Mouse (Mus musculus) heart, adult 2 months (tissue): ENCODE results near the gene Atp6v1a. TPM values are rescaled to one million over a fixed set of nuclear protein-coding genes. Genes with fewer than 3 reads are reported as not detected.

Experiments
- DNase-seq, 2 experiments: peaks; one replicate each; pipeline ENCODE4 v3.0.0; 2021
- H3K27ac ChIP-seq: fragments of 200-600 bp; 2 replicates; pipeline ENCODE4 v1.8.1; 2022
- H3K27me3 ChIP-seq: fragments of 200-500 bp; 2 replicates; pipeline ENCODE4 v1.6.1; 2012; ENCODE audit warnings: mild to moderate bottlenecking, low read length, inconsistent platforms, mixed read lengths; ENCODE audit not compliant: control insufficient read depth, insufficient read depth
- H3K36me3 ChIP-seq: fragments of 200-500 bp; 2 replicates; pipeline ENCODE4 v1.6.1; 2012; ENCODE audit warnings: low read length, inconsistent platforms; ENCODE audit not compliant: control insufficient read depth, insufficient read depth
- H3K4me1 ChIP-seq: fragments of 200-500 bp; 2 replicates; pipeline ENCODE4 v1.6.1; 2011; ENCODE audit warnings: low read length; ENCODE audit not compliant: control insufficient read depth, insufficient read depth
- H3K4me3 ChIP-seq: fragments of 200-600 bp; 2 replicates; pipeline ENCODE4 v1.8.1; 2022
- H3K79me2 ChIP-seq: fragments of 200-500 bp; replicated peaks from 2 replicates; pipeline ENCODE4 v1.6.1; 2012; ENCODE audit warnings: mild to moderate bottlenecking, inconsistent platforms, low read length, moderate library complexity, mixed read lengths; ENCODE audit not compliant: control insufficient read depth, insufficient read depth
- H3K9ac ChIP-seq: fragments of 200-500 bp; 2 replicates; pipeline ENCODE4 v1.6.1; 2012; ENCODE audit warnings: low read depth, mild to moderate bottlenecking, control low read depth, inconsistent platforms, low read length, mixed read lengths
- CTCF ChIP-seq: fragments of 200-600 bp; IDR thresholded peaks from 2 replicates; pipeline ENCODE4 v1.8.1; 2022; ENCODE audit warnings: antibody characterized with exemption, mild to moderate bottlenecking, moderate library complexity
- EP300 ChIP-seq: fragments of 200-500 bp; IDR thresholded peaks from 2 replicates; pipeline ENCODE4 v1.6.1; 2011; ENCODE audit warnings: low read depth, low read length, control low read depth; ENCODE audit not compliant: insufficient read depth
- POLR2A ChIP-seq: fragments of 200-500 bp; IDR thresholded peaks from 2 replicates; pipeline ENCODE4 v1.6.1; 2011; ENCODE audit warnings: mild to moderate bottlenecking, low read depth, low read length, control low read depth; ENCODE audit not compliant: insufficient read depth
- WGBS: fragments of 180-500 bp; shearing (Covaris S2); methylation state at CpG from one replicate; pipeline ENCODE4 v1.1.7; 2018; 5-methylcytosine and 5-hydroxymethylcytosine counted together
- intact Hi-C: fragments of 180-260 bp; cut with DNase I; formaldehyde crosslinking; loops from one replicate; pipeline ENCODE4 v1.15.1; 2025
- long read RNA-seq: library from polyadenylated mRNA; stranded (forward); transcript quantifications from one replicate; pipeline ENCODE4 v2.0.0, GENCODE M21; 2021
- polyA plus RNA-seq: library from polyadenylated mRNA; depleted of rRNA; stranded (reverse); fragments of >200 nt; gene quantifications from 2 replicates; pipeline ENCODE4 v1.2.3, GENCODE M21; 2012; rRNA removed
- total RNA-seq, 2 experiments: library from RNA; stranded (reverse); gene quantifications; 2 replicates each; pipeline ENCODE4 v1.2.3; 2021

The Atp6v1a gene
- 10 to 100 TPM; 24.2 to 25.3 TPM for total RNA-seq
- 8.3 and 19.2 TPM in 2 replicates for polyA plus RNA-seq
- long read RNA-seq, full-length matches to known transcripts: 18 of 33 reads
- long read RNA-seq, partial matches to known transcripts: 9 of 33 reads
- long read RNA-seq, other reads (novel, unspliced or antisense): 6 of 33 reads

DNA sequence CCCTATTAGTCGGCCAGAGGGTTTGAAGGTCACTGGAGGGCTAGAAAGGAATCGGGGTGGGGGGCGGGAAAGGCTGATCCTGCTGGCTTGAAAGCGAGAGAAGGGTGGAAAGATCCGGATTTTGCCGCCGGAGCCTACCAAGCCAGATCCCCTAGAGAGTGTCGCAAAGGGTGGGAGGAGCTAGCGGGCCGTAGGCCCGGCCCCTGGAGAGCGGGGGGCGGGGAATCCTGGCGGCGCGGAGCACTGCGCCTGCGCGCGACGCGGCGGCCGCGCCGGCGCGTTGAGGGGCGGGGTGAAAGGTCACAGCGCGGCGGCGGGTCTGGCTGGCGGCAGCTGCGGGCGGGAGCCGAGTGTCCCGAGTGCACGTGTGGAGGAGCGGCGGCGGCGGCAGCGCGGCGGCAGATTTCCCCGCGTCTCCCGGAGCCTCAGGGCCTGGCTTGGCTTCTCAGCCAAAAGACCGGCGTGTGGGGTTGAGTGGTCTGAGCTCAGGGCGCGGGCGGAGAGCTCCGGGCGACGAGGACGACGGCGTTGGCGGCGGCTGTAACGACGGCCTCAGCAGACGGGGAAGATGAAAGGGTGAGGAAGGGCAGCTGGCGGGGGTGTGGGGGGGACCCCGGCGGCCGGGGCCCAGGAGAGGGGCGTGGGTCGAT, at the start of gene Atp6v1a, which contains the start of gene Naa50:
Gene Atp6v1a (minus strand): TSS at position 170 of the 650 bp plus-strand sequence.
Gene Naa50 (plus strand): TSS at position 295 of the 650 bp plus-strand sequence.
- H3K9ac ChIP-seq: peak within 1 kb of the TSS; percentile 90
- H3K4me3 ChIP-seq: peak within 1 kb of the TSS; percentile 83
- intact Hi-C loops: loop anchor here (2.0 to 10.0 kb wide), 4 partner anchors 33 to 247 kb away; partner anchors contain the start of gene Usf3
- H3K36me3 ChIP-seq: peaks cover 4% of the 10 kb centered on the region
- peak; percentile 94 to 95 for DNase-seq
- WGBS: under 1% methylated on average over 71 of the region's 71 CpGs
- peak; percentile 83 for TF ChIP-seq POLR2A
- no peak for TF ChIP-seq EP300
- H3K27me3 ChIP-seq: no peaks in the 10 kb centered on the region
- H3K27ac ChIP-seq: peak within 1 kb of the TSS; percentile 98
- peaks cover 5% of the 10 kb centered on the region for H3K4me1 ChIP-seq
- H3K79me2 ChIP-seq: no peaks in the 10 kb centered on the region

DNA sequence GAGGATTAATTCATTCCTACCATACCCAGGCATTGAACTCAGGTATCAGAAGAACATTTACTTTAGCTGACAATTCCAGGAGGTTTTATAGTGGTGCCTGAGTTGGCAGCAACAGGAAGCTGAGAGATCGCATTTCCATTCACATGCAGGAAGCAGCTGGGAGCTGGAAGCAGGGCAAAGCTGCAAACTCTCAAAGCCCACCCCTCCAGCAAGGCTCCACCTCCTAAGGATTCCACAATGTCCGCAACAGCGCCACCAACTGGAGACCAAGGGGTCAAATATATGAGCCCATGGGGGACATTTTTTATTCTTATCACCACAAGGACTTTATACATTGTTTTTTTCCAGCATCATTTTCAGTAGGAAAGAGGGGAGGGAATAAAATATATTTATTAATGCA, 49.3 kb upstream of the Atp6v1a start:
- H3K27ac ChIP-seq: no peak overlapping the region
- no peak overlapping the region for H3K9ac ChIP-seq
- DNase-seq: no peak
- H3K36me3 ChIP-seq: peaks cover 4% of the 10 kb centered on the region; the same call in 1 of the 2 replicates
- peaks cover 7% of the 10 kb centered on the region; the same call in 1 of the 2 replicates for H3K79me2 ChIP-seq
- H3K4me1 ChIP-seq: peaks cover 2% of the 10 kb centered on the region; the same call in 1 of the 2 replicates
- no peaks in the 10 kb centered on the region for H3K27me3 ChIP-seq
- 70% methylated on average over 3 of the region's 3 CpGs for WGBS
- H3K4me3 ChIP-seq: no peak overlapping the region
- TF ChIP-seq POLR2A (no peak), CTCF (0 out of 2 replicates have a peak, but pooled peaks have one; percentile 8)
- intact Hi-C loops: no loop called here

DNA sequence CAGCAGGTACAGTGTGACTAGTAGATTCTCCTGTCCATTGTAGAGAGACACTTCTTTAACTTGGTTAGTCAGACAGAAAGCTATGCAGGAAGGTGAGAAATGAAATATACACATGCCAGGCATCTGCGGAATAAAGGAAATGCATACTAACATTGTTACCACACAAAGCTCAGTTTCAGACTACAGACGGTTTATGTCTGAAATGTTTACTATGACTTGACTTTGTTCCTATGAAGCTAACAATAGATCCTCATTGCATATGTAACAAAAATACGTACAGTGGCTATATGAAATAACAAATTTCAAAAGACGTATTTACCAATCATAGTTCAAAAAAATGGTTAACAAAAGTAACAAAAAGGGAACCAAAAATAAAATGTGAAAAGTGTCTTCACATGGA, 47.7 kb upstream of the Atp6v1a start:
- H3K27ac ChIP-seq: no peak overlapping the region
- H3K4me3 ChIP-seq: no peak overlapping the region
- H3K36me3 ChIP-seq: peaks cover 4% of the 10 kb centered on the region; the same call in 1 of the 2 replicates
- no peak for DNase-seq
- intact Hi-C loops: no loop called here
- H3K79me2 ChIP-seq: peaks cover 7% of the 10 kb centered on the region; the same call in 1 of the 2 replicates
- H3K4me1 ChIP-seq: no peaks in the 10 kb centered on the region
- no peaks in the 10 kb centered on the region for H3K27me3 ChIP-seq
- H3K9ac ChIP-seq: no peak overlapping the region
- TF ChIP-seq EP300 (no peak), CTCF (no peak), POLR2A (no peak)
- 90% methylated on average over 4 of the region's 4 CpGs for WGBS

DNA sequence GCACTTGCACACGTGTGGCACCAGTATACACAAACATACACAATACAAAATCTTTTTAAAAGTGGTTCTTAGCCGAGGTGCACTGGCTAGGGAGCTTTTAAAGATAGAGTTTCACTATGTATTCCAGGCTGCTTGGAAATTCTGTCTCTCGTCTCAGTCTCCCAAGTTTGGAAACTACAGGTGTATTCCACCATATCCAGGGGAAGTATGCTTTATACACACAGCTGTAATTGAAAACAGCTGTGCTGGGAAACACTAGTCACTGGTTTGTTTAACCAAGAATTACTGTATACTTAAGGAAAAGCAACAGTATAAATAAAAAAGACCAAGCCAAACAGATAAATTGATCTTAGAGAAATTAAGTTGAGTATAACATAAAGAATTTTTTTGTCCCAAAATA, 45.3 kb upstream of the Atp6v1a start:
- Histone ChIP-seq H3K79me2 (peaks cover 4% of the 10 kb centered on the region; the same call in 1 of the 2 replicates), H3K27me3 (no peaks in the 10 kb centered on the region), H3K36me3 (no peaks in the 10 kb centered on the region), H3K4me1 (no peaks in the 10 kb centered on the region), H3K9ac (no peak overlapping the region), H3K27ac (no peak overlapping the region), H3K4me3 (no peak overlapping the region)
- no peak for DNase-seq
- intact Hi-C loops: no loop called here
- no peak for TF ChIP-seq CTCF
- no peak for TF ChIP-seq POLR2A
- TF ChIP-seq EP300: no peak
- 86% methylated on average over 3 of the region's 3 CpGs for WGBS

DNA sequence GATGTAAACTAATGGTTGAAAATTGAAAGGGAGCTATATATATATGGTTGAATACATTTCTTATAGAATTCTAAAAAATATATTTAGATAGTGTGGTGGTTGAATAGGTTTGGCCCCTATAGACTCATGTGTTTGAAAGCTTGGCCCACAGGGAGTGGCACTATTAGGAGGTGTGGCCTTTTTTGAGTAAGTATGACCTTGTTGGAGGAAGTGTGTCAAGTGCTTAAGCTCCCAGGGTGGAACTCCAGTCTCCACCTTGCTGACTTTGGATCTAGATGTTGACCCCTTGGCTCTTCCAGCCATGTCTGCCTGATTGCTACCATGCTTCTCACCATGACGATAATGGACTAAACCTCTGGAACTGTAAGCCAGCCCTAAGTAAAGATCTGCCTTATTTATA, 43.1 kb upstream of the Atp6v1a start:
- no peak for TF ChIP-seq CTCF
- no peak for TF ChIP-seq POLR2A
- TF ChIP-seq EP300: no peak
- WGBS: 88% methylated on average over 1 of the region's 1 CpGs
- Histone ChIP-seq H3K79me2 (peaks cover 4% of the 10 kb centered on the region; the same call in 1 of the 2 replicates), H3K9ac (no peak overlapping the region), H3K27me3 (no peaks in the 10 kb centered on the region), H3K4me3 (no peak overlapping the region), H3K4me1 (no peaks in the 10 kb centered on the region), H3K27ac (no peak overlapping the region), H3K36me3 (no peaks in the 10 kb centered on the region)
- intact Hi-C loops: no loop called here
- DNase-seq: no peak

DNA sequence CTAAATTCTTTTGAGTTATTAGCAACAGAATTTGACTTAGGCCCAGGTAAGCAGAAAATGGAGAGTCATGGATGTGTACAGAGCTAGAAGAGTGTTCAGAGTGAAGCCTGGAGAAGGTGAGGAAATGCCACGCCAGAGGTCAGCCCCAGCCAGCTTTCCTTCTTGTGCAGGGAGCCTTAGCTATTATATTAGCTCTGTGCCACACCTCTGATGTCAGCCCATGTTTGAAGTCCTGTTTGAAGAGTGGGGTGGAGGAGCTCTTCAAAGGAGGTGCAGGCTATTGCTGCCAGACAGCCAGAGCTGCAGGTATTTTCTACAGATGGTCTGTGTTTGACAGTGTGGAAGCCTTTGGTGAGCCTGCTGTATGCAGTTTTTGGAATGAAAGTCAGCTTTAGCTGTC, 39.0 kb upstream of the Atp6v1a start:
- peaks cover 3% of the 10 kb centered on the region for H3K4me1 ChIP-seq
- H3K4me3 ChIP-seq: no peak overlapping the region
- peaks cover 6% of the 10 kb centered on the region for H3K36me3 ChIP-seq
- H3K27me3 ChIP-seq: no peaks in the 10 kb centered on the region
- H3K27ac ChIP-seq: no peak overlapping the region
- intact Hi-C loops: no loop called here
- TF ChIP-seq POLR2A (no peak), EP300 (no peak), CTCF (no peak)
- DNase-seq: no peak
- H3K79me2 ChIP-seq: peaks cover 3% of the 10 kb centered on the region
- no peak overlapping the region for H3K9ac ChIP-seq
- 65% methylated on average over 1 of the region's 1 CpGs for WGBS
